Mouse (Mus musculus) NIH3T3 (cell line): ENCODE measurements around the gene Furin.

Experiments used
- DNase-seq: peaks from one replicate; pipeline ENCODE4 v3.0.0-alpha.2; 2012; ENCODE audit warnings: low read depth

The Furin gene

GRCm38 (mm10) chr7:80372166-80372565 lies 33.1 kb downstream of the Furin start:
- DNase-seq, result no peak

GRCm38 (mm10) chr7:80371041-80371751 lies 34.0 kb downstream of the Furin start, which contains the start of gene Man2a2:
Gene Man2a2, minus strand, starts transcription at chr7:80371375.
- DNase-seq, result peak; percentile 88

GRCm38 (mm10) chr7:80370649-80371040 lies 34.6 kb downstream of the Furin start:
- peak; percentile 77 for DNase-seq

GRCm38 (mm10) chr7:80369967-80370431 lies 35.2 kb downstream of the Furin start:
- DNase-seq, result peak; percentile 66

GRCm38 (mm10) chr7:80369461-80369860 lies 35.8 kb downstream of the Furin start:
- no peak for DNase-seq

- DNase-seq, result no peak
Measured at GRCm38 (mm10) chr7:80368635-80369421, 36.4 kb downstream of the Furin start.

- DNase-seq, result no peak
Measured at GRCm38 (mm10) chr7:80368009-80368408, 37.2 kb downstream of the Furin start.

GRCm38 (mm10) chr7:80367232-80367631 lies 38.0 kb downstream of the Furin start:
- DNase-seq, result no peak

- no peak for DNase-seq
Measured at GRCm38 (mm10) chr7:80365759-80366158, 39.5 kb downstream of the Furin start.

- peak; percentile 33 for DNase-seq
Measured at GRCm38 (mm10) chr7:80360435-80360834, 44.8 kb downstream of the Furin start.

GRCm38 (mm10) chr7:80358039-80358438 lies 47.2 kb downstream of the Furin start:
- DNase-seq, result no peak

- DNase-seq, result no peak
Measured at GRCm38 (mm10) chr7:80357156-80357555, 48.1 kb downstream of the Furin start.

- DNase-seq, result no peak
Measured at GRCm38 (mm10) chr7:80356351-80356750, 48.9 kb downstream of the Furin start.

- DNase-seq, result no peak
Measured at GRCm38 (mm10) chr7:80352920-80353319, 52.3 kb downstream of the Furin start.

GRCm38 (mm10) chr7:80350808-80351207 lies 54.4 kb downstream of the Furin start:
- no peak for DNase-seq

- DNase-seq, result peak; percentile 38
Measured at GRCm38 (mm10) chr7:80347670-80348586, 57.3 kb downstream of the Furin start.

- DNase-seq, result peak; percentile 39
Measured at GRCm38 (mm10) chr7:80346830-80347229, 58.4 kb downstream of the Furin start.

- DNase-seq, result no peak
Measured at GRCm38 (mm10) chr7:80346173-80346572, 59.1 kb downstream of the Furin start.

GRCm38 (mm10) chr7:80343270-80344018 lies 61.8 kb downstream of the Furin start:
- no peak for DNase-seq

GRCm38 (mm10) chr7:80342858-80343257 lies 62.4 kb downstream of the Furin start, which contains the start of gene Hddc3:
Gene Hddc3, plus strand, starts transcription at chr7:80343104.
- peak; percentile 98 for DNase-seq

GRCm38 (mm10) chr7:80341793-80342192 lies 63.4 kb downstream of the Furin start:
- DNase-seq, result no peak
